ENCODE assay signal across 28 mouse cellular contexts in genomic region chr3:106533277-106533676, GRCm38 (mm10). TPM values are rescaled to one million over a fixed set of nuclear protein-coding genes. Genes with fewer than 3 reads are reported as not detected.
DNase-seq lines count a peak whose midpoint lies in the region; ATAC-seq and TF ChIP-seq lines count a peak whose summit lies in the region.
"Had no signal": no experiment of that assay in that cellular context is flagged by ENCODE, and none has a peak within 500 bp of the region (broad histone marks: within the 10 kb centered on the region; RNA-seq: fewer than 3 reads in every experiment).

No protein-coding gene starts in this region.

- DNase-seq in liver, embryonic 11.5 days (ENCODE audit: low spot score), result no peak
- DNase-seq in liver, postnatal 0 days, result no peak
- DNase-seq in urinary bladder, postnatal 14 days (ENCODE audit: low spot score), result no peak
- DNase-seq in frontal cortex, postnatal 10 days (ENCODE audit: low spot score in 2 of 2), result no peak
- no peak for DNase-seq in midbrain, embryonic 11.5 days (ENCODE audit: low spot score, missing footprints)
- DNase-seq: adrenal gland, adult 2 months; adrenal gland, postnatal 14 days; cerebellum, adult 11 months; cerebellum, adult 2 months; cerebellum, adult 9-11 months; cerebellum, postnatal 25 days; embryo, embryonic 11 days; gastrocnemius, postnatal 25 days; heart, adult 2 months; heart, postnatal 14 days; heart, postnatal 4 days had no signal

- H3K9me3 ChIP-seq in liver, embryonic 11.5 days (ENCODE audit: control insufficient read depth, low read length), result no peaks in the 10 kb centered on the region
- no peaks in the 10 kb centered on the region for H3K9me3 ChIP-seq in liver, embryonic 12.5 days (replicated peaks)
- no peaks in the 10 kb centered on the region for H3K9me3 ChIP-seq in liver, postnatal 0 days (ENCODE audit: low read length)
- H3K9me3 ChIP-seq in midbrain, embryonic 11.5 days (ENCODE audit: control insufficient read depth, low read length), result no peaks in the 10 kb centered on the region
- H3K9me3 ChIP-seq: embryonic facial prominence, embryonic 10.5 days; embryonic facial prominence, embryonic 13.5 days; forebrain, embryonic 10.5 days; forebrain, embryonic 13.5 days; heart, embryonic 10.5 days; heart, embryonic 13.5 days had no signal

- WGBS in liver, embryonic 11.5 days, result 80% methylated on average over 2 of the region's 2 CpGs
- WGBS in liver, embryonic 12.5 days (ENCODE audit: insufficient replicate concordance), result 60% methylated on average over 2 of the region's 2 CpGs
- WGBS in liver, postnatal 0 days (ENCODE audit: insufficient replicate concordance), result 64% methylated on average over 2 of the region's 2 CpGs
- WGBS in midbrain, embryonic 11.5 days, result 91% methylated on average over 2 of the region's 2 CpGs

- no peak for TF ChIP-seq CTCF in liver, postnatal 0 days (IDR thresholded peaks at IDR 0.05; ENCODE audit: low read depth)

- no peak overlapping the region for H3K4me3 ChIP-seq in liver, embryonic 11.5 days (ENCODE audit: low read depth, low read length)
- no peak overlapping the region for H3K4me3 ChIP-seq in liver, embryonic 12.5 days
- H3K4me3 ChIP-seq in liver, postnatal 0 days (ENCODE audit: low read depth, low read length), result no peak overlapping the region
- no peak overlapping the region for H3K4me3 ChIP-seq in midbrain, embryonic 11.5 days (ENCODE audit: low read depth, low read length)
- H3K4me3 ChIP-seq: embryonic facial prominence, embryonic 10.5 days; embryonic facial prominence, embryonic 13.5 days; erythroblast, embryonic 14.5 days; forebrain, embryonic 10.5 days; forebrain, embryonic 13.5 days; heart, adult 2 months; heart, embryonic 10.5 days; heart, embryonic 13.5 days had no signal

- TF ChIP-seq EP300 in liver, postnatal 0 days (IDR thresholded peaks at IDR 0.05; ENCODE audit: low read depth), result 0 out of 2 replicates have a peak, but pooled peaks have one; percentile 22

- no peak overlapping the region for H3K27ac ChIP-seq in liver, embryonic 11.5 days (ENCODE audit: low read depth, low read length)
- no peak overlapping the region for H3K27ac ChIP-seq in liver, embryonic 12.5 days
- H3K27ac ChIP-seq in liver, postnatal 0 days (ENCODE audit: low read depth), result no peak overlapping the region
- no peak overlapping the region for H3K27ac ChIP-seq in midbrain, embryonic 11.5 days (ENCODE audit: low read depth, low read length)
- H3K27ac ChIP-seq: embryonic facial prominence, embryonic 10.5 days; embryonic facial prominence, embryonic 13.5 days; forebrain, embryonic 10.5 days; forebrain, embryonic 13.5 days; heart, adult 2 months; heart, embryonic 10.5 days; heart, embryonic 13.5 days; hindbrain, embryonic 14.5 days; hindbrain, postnatal 0 days had no signal

- 0 out of 2 replicates have a peak, but pooled peaks have one; percentile 26 for ATAC-seq in liver, embryonic 11.5 days (replicated peaks; ENCODE audit: low FRiP score)
- no peak for ATAC-seq in liver, embryonic 12.5 days
- ATAC-seq in common myeloid progenitor, adult 5-6 weeks (replicated peaks; ENCODE audit: low read depth, poor library complexity, severe bottlenecking), result peak; percentile 78
- ATAC-seq in liver, postnatal 0 days, result no peak
- ATAC-seq in midbrain, embryonic 11.5 days (ENCODE audit: low FRiP score), result no peak
- ATAC-seq: forebrain, embryonic 13.5 days; forebrain, embryonic 16.5 days; hindbrain, postnatal 0 days had no signal

- no peaks in the 10 kb centered on the region for H3K27me3 ChIP-seq in liver, embryonic 11.5 days (replicated peaks; ENCODE audit: control insufficient read depth, insufficient read depth, low read length)
- H3K27me3 ChIP-seq in liver, embryonic 12.5 days (replicated peaks), result no peaks in the 10 kb centered on the region
- no peaks in the 10 kb centered on the region for H3K27me3 ChIP-seq in liver, postnatal 0 days (ENCODE audit: insufficient read depth, low read length)
- H3K27me3 ChIP-seq in midbrain, embryonic 11.5 days (ENCODE audit: control insufficient read depth, insufficient read depth, low read length), result no peaks in the 10 kb centered on the region
- H3K27me3 ChIP-seq: embryonic facial prominence, embryonic 13.5 days; forebrain, embryonic 13.5 days; heart, embryonic 13.5 days had no signal

- no peaks in the 10 kb centered on the region for H3K36me3 ChIP-seq in liver, embryonic 11.5 days (ENCODE audit: control insufficient read depth, insufficient read depth, low read length)
- H3K36me3 ChIP-seq in liver, embryonic 12.5 days, result peaks cover 20% of the 10 kb centered on the region
- peaks cover 10% of the 10 kb centered on the region for H3K36me3 ChIP-seq in liver, postnatal 0 days (replicated peaks; ENCODE audit: insufficient read depth, low read length)
- H3K36me3 ChIP-seq in midbrain, embryonic 11.5 days (ENCODE audit: control insufficient read depth, insufficient read depth, low read length), result no peaks in the 10 kb centered on the region

- no peak overlapping the region for H3K4me2 ChIP-seq in liver, embryonic 11.5 days
- no peak overlapping the region for H3K4me2 ChIP-seq in liver, embryonic 12.5 days
- H3K4me2 ChIP-seq in liver, postnatal 0 days (ENCODE audit: low read depth, low read length), result no peak overlapping the region
- no peak overlapping the region for H3K4me2 ChIP-seq in midbrain, embryonic 11.5 days
- H3K4me2 ChIP-seq: embryonic facial prominence, embryonic 13.5 days; forebrain, embryonic 13.5 days; heart, embryonic 13.5 days; hindbrain, embryonic 14.5 days had no signal

- H3K4me1 ChIP-seq in liver, embryonic 11.5 days (replicated peaks; ENCODE audit: control insufficient read depth, insufficient read depth, low read length), result no peaks in the 10 kb centered on the region
- no peaks in the 10 kb centered on the region for H3K4me1 ChIP-seq in liver, embryonic 12.5 days
- no peaks in the 10 kb centered on the region; the same call in 1 of the 2 replicates for H3K4me1 ChIP-seq in liver, postnatal 0 days (ENCODE audit: insufficient read depth)
- no peaks in the 10 kb centered on the region for H3K4me1 ChIP-seq in midbrain, embryonic 11.5 days (ENCODE audit: control insufficient read depth, insufficient read depth, low read length)
- H3K4me1 ChIP-seq: embryonic facial prominence, embryonic 10.5 days; embryonic facial prominence, embryonic 13.5 days; forebrain, embryonic 10.5 days; forebrain, embryonic 13.5 days; heart, embryonic 10.5 days; heart, embryonic 13.5 days had no signal

- H3K9ac ChIP-seq in liver, embryonic 11.5 days (ENCODE audit: low read depth, low read length), result no peak overlapping the region
- no peak overlapping the region for H3K9ac ChIP-seq in liver, embryonic 12.5 days
- no peak overlapping the region for H3K9ac ChIP-seq in liver, postnatal 0 days (replicated peaks)
- H3K9ac ChIP-seq in midbrain, embryonic 11.5 days (ENCODE audit: low read length), result no peak overlapping the region
- H3K9ac ChIP-seq: embryonic facial prominence, embryonic 13.5 days; forebrain, embryonic 13.5 days; heart, embryonic 13.5 days; hindbrain, embryonic 14.5 days had no signal

RNA-seq across cellular contexts. Expression of gene Dram2, which starts 14.3 kb away (rescaled TPM):
- 34.7 and 40.5 TPM in 2 replicates for polyA plus RNA-seq in liver, embryonic 11.5 days (2014; fragmentation: Nextera tagmentation; extraction: Ambion mirVana)
- 23.9 and 24.9 TPM in 2 replicates for polyA plus RNA-seq in liver, embryonic 12.5 days (2016; fragmentation: Nextera tagmentation; extraction: Ambion mirVana)
- total RNA-seq in common myeloid progenitor, adult 5-6 weeks (2017), result 14.1 and 21.6 TPM in 2 replicates
- 76.4 and 79.1 TPM in 2 replicates for polyA plus RNA-seq in liver, postnatal 0 days (2015; fragmentation: Nextera tagmentation; extraction: Ambion mirVana)
- 52.2 and 55.0 TPM in 2 replicates for polyA plus RNA-seq in midbrain, embryonic 11.5 days (2014; fragmentation: Nextera tagmentation; extraction: Ambion mirVana)
- polyA plus RNA-seq: erythroblast, embryonic 14.5 days had no signal

RNA-seq across cellular contexts. Expression of gene Cept1, which starts 14.3 kb away (rescaled TPM):
- 40.7 and 43.0 TPM in 2 replicates for polyA plus RNA-seq in liver, embryonic 11.5 days (2014; fragmentation: Nextera tagmentation; extraction: Ambion mirVana)
- 23.2 and 31.3 TPM in 2 replicates for polyA plus RNA-seq in liver, embryonic 12.5 days (2016; fragmentation: Nextera tagmentation; extraction: Ambion mirVana)
- 47.6 and 57.6 TPM in 2 replicates for total RNA-seq in common myeloid progenitor, adult 5-6 weeks (2017)
- 59.4 and 64.1 TPM in 2 replicates for polyA plus RNA-seq in liver, postnatal 0 days (2015; fragmentation: Nextera tagmentation; extraction: Ambion mirVana)
- polyA plus RNA-seq in midbrain, embryonic 11.5 days (2014; fragmentation: Nextera tagmentation; extraction: Ambion mirVana), result 44.9 and 49.3 TPM in 2 replicates

RNA-seq across cellular contexts. Expression of gene Dennd2d, which starts 51.1 kb away (rescaled TPM):
- 5.2 and 6.1 TPM in 2 replicates for polyA plus RNA-seq in liver, embryonic 11.5 days (2014; fragmentation: Nextera tagmentation; extraction: Ambion mirVana)
- 4.6 and 4.9 TPM in 2 replicates for polyA plus RNA-seq in liver, embryonic 12.5 days (2016; fragmentation: Nextera tagmentation; extraction: Ambion mirVana)
- 16.2 and 18.0 TPM in 2 replicates for total RNA-seq in common myeloid progenitor, adult 5-6 weeks (2017)
- polyA plus RNA-seq in liver, postnatal 0 days (2015; fragmentation: Nextera tagmentation; extraction: Ambion mirVana), result 7.6 and 7.7 TPM in 2 replicates
- polyA plus RNA-seq in midbrain, embryonic 11.5 days (2014; fragmentation: Nextera tagmentation; extraction: Ambion mirVana), result 0.72 and 0.80 TPM in 2 replicates

Comparison
In these comparisons a context has a peak if more than half of its experiments do, and no peak if none do; other contexts are left out.
1. ATAC-seq: peak in liver, embryonic 11.5 days (single experiment) and common myeloid progenitor, adult 5-6 weeks (single experiment); none in liver, embryonic 12.5 days (single experiment), liver, postnatal 0 days (single experiment) and midbrain, embryonic 11.5 days (single experiment).